Mouse (Mus musculus): ENCODE measurements at regions not wholly inside any gene's neighbourhood (a gene's known extent, or its start where the extent isn't known, plus 50 kb on each side); places are given as distances from the start of the nearest gene placed in this dataset.

- H3ac ChIP-seq (ENCODE audit: control insufficient read depth, insufficient read length) = no peak overlapping the region
- H3K4me3 ChIP-seq = no peak overlapping the region
- H3K36me3 ChIP-seq (ENCODE audit: control insufficient read depth, insufficient read depth) = no peaks in the 10 kb centered on the region
- TF ChIP-seq POLR2A (IDR thresholded peaks at IDR 0.05; ENCODE audit: insufficient read length, low read depth) = no peak
- no peaks in the 10 kb centered on the region for H3K27me3 ChIP-seq (ENCODE audit: control insufficient read depth, insufficient read depth, insufficient read length)
- no peaks in the 10 kb centered on the region for H3K79me2 ChIP-seq (ENCODE audit: control insufficient read depth, insufficient read depth)
- peak overlapping the region; percentile 13 for H3K4me2 ChIP-seq (ENCODE audit: low read depth)
Observed at GRCm38 (mm10) chr9:117957195-117957594, 83.1 kb upstream of the Azi2 start.

DNA sequence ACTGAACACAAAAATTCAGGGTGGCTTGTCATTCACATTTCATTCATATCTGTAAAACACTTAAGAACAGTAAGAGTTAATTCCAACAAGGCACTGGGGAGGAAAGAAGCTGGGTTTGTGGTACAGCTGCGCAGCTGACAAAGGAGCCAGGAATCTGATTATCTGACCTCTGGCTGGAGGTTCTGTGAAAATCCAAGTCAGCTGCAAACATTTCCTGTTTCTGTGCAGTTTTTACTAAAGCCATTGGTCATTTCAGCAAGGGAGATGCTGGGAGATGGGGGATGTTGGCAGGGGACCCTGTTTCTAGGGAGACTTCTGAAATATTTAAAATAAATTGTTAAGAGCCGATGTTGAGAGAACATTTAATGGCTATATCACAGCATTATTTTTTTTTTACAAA lies 83.6 kb upstream of the Azi2 start:
- Histone ChIP-seq H3K36me3 (ENCODE audit: control insufficient read depth, insufficient read depth) (no peaks in the 10 kb centered on the region), H3K4me2 (ENCODE audit: low read depth) (peak overlapping the region; percentile 54), H3K79me2 (ENCODE audit: control insufficient read depth, insufficient read depth) (no peaks in the 10 kb centered on the region), H3ac (ENCODE audit: control insufficient read depth, insufficient read length) (no peak overlapping the region), H3K27me3 (ENCODE audit: control insufficient read depth, insufficient read depth, insufficient read length) (no peaks in the 10 kb centered on the region), H3K4me3 (no peak overlapping the region)
- TF ChIP-seq POLR2AphosphoS2 (IDR thresholded peaks at IDR 0.05; ENCODE audit: insufficient read length, low read depth) = no peak
- TF ChIP-seq MYOG (IDR thresholded peaks at IDR 0.05; ENCODE audit: control insufficient read depth in 1 of 3, insufficient read depth in 1 of 3, insufficient read length in 2 of 3, low read depth in 2 of 3) = no peak
- TF ChIP-seq CEBPB (IDR thresholded peaks at IDR 0.05; ENCODE audit: insufficient read depth, poor library complexity, severe bottlenecking) = no peak
- TF ChIP-seq TCF3 (IDR thresholded peaks at IDR 0.05; ENCODE audit: insufficient read length, low read depth) = no peak
- no peak for TF ChIP-seq TCF12 (IDR thresholded peaks at IDR 0.05; ENCODE audit: insufficient read depth, poor library complexity, severe bottlenecking)
- peak in 2 of 3 experiments; percentile 42 to 52 for TF ChIP-seq MYOD1 (IDR thresholded peaks at IDR 0.05; ENCODE audit: control insufficient read depth in 1 of 3, insufficient read length in 2 of 3, low read depth in 2 of 3)

GRCm38 (mm10) chr9:117927466-117927847 lies 112.8 kb upstream of the Azi2 start:
- H3K4me3 ChIP-seq = no peak overlapping the region
- no peak for TF ChIP-seq REST (IDR thresholded peaks at IDR 0.05; ENCODE audit: insufficient read depth, insufficient read length)
- TF ChIP-seq MYOG (IDR thresholded peaks at IDR 0.05; ENCODE audit: control insufficient read depth in 1 of 3, insufficient read depth in 1 of 3, insufficient read length in 2 of 3, low read depth in 2 of 3) = no peak
- TF ChIP-seq POLR2A (IDR thresholded peaks at IDR 0.05; ENCODE audit: insufficient read length, low read depth) = no peak
- TF ChIP-seq TCF12 (IDR thresholded peaks at IDR 0.05; ENCODE audit: insufficient read depth, poor library complexity, severe bottlenecking) = no peak
- no peak overlapping the region for H3ac ChIP-seq (ENCODE audit: control insufficient read depth, insufficient read length)
- no peaks in the 10 kb centered on the region for H3K36me3 ChIP-seq (ENCODE audit: control insufficient read depth, insufficient read depth)
- H3K27me3 ChIP-seq (ENCODE audit: control insufficient read depth, insufficient read depth, insufficient read length) = no peaks in the 10 kb centered on the region
- peak overlapping the region; percentile 51 for H3K4me2 ChIP-seq (ENCODE audit: low read depth)
- no peaks in the 10 kb centered on the region for H3K79me2 ChIP-seq (ENCODE audit: control insufficient read depth, insufficient read depth)

DNA sequence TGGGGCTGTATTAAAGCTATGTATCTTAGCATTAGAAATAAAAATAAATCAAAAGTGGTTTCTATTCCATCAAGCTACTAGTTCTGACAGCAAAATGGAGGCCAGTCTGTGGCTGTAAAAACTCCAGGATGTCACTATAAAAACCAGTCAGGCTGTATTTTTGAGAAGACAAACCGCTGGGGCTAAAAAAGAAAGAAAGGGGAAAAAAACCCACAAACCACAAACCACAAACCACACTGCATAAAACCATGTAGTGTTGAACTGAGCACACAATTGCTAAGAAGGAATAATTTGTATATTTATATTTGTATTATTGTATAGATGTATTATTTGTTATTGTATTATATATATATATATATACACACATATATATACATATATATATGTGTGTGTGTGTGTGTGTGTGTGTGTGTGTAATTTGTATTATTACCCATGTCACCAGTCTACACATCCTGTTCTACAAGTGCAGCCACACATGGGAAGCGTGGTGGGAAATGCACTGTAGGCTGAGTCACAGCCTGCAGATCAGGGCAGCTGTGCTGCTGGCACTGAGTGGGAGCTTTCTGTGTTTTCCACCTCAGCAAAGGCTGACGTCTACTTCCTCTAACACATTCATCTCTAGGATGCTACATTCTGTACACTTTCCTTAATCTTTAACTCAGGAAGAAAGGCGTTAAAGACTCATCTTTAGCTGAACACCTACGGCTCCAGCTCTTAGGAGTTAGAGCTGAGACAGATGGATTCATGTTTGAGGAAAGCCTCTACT lies 113.4 kb upstream of the Azi2 start:
- Histone ChIP-seq H3K4me2 (ENCODE audit: low read depth) (peak overlapping the region; percentile 51), H3K79me2 (ENCODE audit: control insufficient read depth, insufficient read depth) (no peaks in the 10 kb centered on the region), H3ac (ENCODE audit: control insufficient read depth, insufficient read length) (no peak overlapping the region), H3K27me3 (ENCODE audit: control insufficient read depth, insufficient read depth, insufficient read length) (no peaks in the 10 kb centered on the region), H3K4me3 (no peak overlapping the region), H3K36me3 (ENCODE audit: control insufficient read depth, insufficient read depth) (no peaks in the 10 kb centered on the region)
- TF ChIP-seq POLR2A (IDR thresholded peaks at IDR 0.05; ENCODE audit: insufficient read length, low read depth) (no peak), MYOG (IDR thresholded peaks at IDR 0.05; ENCODE audit: control insufficient read depth in 1 of 3, insufficient read depth in 1 of 3, insufficient read length in 2 of 3, low read depth in 2 of 3) (peak; percentile 37 to 76 (median 74)), MYOD1 (IDR thresholded peaks at IDR 0.05; ENCODE audit: control insufficient read depth in 1 of 3, insufficient read length in 2 of 3, low read depth in 2 of 3) (peak in 2 of 3 experiments; percentile 90 to 91), TCF3 (IDR thresholded peaks at IDR 0.05; ENCODE audit: insufficient read length, low read depth) (peak; percentile 46), TCF12 (IDR thresholded peaks at IDR 0.05; ENCODE audit: insufficient read depth, poor library complexity, severe bottlenecking) (peak; percentile 38)

DNA sequence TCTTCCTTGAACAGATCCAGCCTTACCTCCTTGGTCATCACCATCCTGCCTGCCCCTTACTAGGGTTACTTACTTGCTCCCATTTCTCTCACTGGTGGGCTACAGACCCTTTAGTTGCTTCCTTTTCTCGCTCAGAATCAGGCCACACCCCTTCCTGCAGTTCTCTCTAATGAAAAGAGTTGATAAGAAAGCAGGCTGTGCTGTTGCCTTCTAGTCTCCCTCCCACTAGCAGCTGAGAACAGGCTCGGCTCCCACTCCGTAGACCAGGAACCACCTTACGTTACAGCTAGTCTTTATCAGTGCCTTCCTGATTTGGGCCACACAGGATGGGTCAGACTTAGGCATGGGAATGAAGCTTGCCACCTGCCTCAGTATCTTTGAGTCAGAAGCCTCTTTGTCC lies 117.3 kb upstream of the Azi2 start:
- TF ChIP-seq TCF3 (IDR thresholded peaks at IDR 0.05; ENCODE audit: insufficient read length, low read depth) (no peak), POLR2AphosphoS2 (IDR thresholded peaks at IDR 0.05; ENCODE audit: insufficient read length, low read depth) (no peak), MYOG (IDR thresholded peaks at IDR 0.05; ENCODE audit: control insufficient read depth in 1 of 3, insufficient read depth in 1 of 3, insufficient read length in 2 of 3, low read depth in 2 of 3) (no peak), MYOD1 (IDR thresholded peaks at IDR 0.05; ENCODE audit: control insufficient read depth in 1 of 3, insufficient read length in 2 of 3, low read depth in 2 of 3) (no peak), TCF12 (IDR thresholded peaks at IDR 0.05; ENCODE audit: insufficient read depth, poor library complexity, severe bottlenecking) (no peak), E2F4 (IDR thresholded peaks at IDR 0.05; ENCODE audit: insufficient read depth) (no peak), USF1 (IDR thresholded peaks at IDR 0.05; ENCODE audit: low read depth) (no peak), REST (IDR thresholded peaks at IDR 0.05; ENCODE audit: insufficient read depth, insufficient read length) (no peak)
- Histone ChIP-seq H3K4me3 (no peak overlapping the region), H3K36me3 (ENCODE audit: control insufficient read depth, insufficient read depth) (no peaks in the 10 kb centered on the region), H3K79me2 (ENCODE audit: control insufficient read depth, insufficient read depth) (no peaks in the 10 kb centered on the region), H3K4me2 (ENCODE audit: low read depth) (no peak overlapping the region), H3ac (ENCODE audit: control insufficient read depth, insufficient read length) (no peak overlapping the region), H3K27me3 (ENCODE audit: control insufficient read depth, insufficient read depth, insufficient read length) (no peaks in the 10 kb centered on the region)

Data from myocyte (in vitro differentiated cells).